Mouse (Mus musculus) MEL (cell line): ENCODE measurements around the gene Asb16.

ENCODE experiments used
- CTCF ChIP-seq, 3 experiments: IDR thresholded peaks in 2 of 3; conservative IDR thresholded peaks in 1 of 3; 2 replicates each; pipeline ENCODE4 v1.5.1; 2011 to 2012; ENCODE audit warnings: low read length in 3 of 3, low read depth in 2 of 3, mild to moderate bottlenecking in 2 of 3, improper control_type of control experiment in 1 of 3, inconsistent platforms in 1 of 3, mixed read lengths in 1 of 3, moderate library complexity in 1 of 3; ENCODE audit not compliant: control insufficient read depth in 1 of 3, insufficient read depth in 1 of 3, poor library complexity in 1 of 3, severe bottlenecking in 1 of 3
- UBTF ChIP-seq: IDR thresholded peaks from 2 replicates; pipeline ENCODE4 v1.6.1; 2012; ENCODE audit warnings: low read depth, mild to moderate bottlenecking, inconsistent platforms, low read length, improper control_type of control experiment, moderate library complexity, borderline replicate concordance; ENCODE audit not compliant: insufficient read depth
- ZMIZ1 ChIP-seq: IDR thresholded peaks from 2 replicates; pipeline ENCODE4 v1.6.1; 2012; ENCODE audit warnings: low read depth, mild to moderate bottlenecking, inconsistent platforms, low read length, improper control_type of control experiment, moderate library complexity

- TF ChIP-seq CTCF (IDR thresholded peaks at IDR 0.05 in 2 of 3, conservative IDR thresholded peaks at IDR 0.05 in 1 of 3; ENCODE audit: control insufficient read depth in 1 of 3, insufficient read depth in 1 of 3, low read depth in 2 of 3, low read length in 3 of 3, poor library complexity in 1 of 3, severe bottlenecking in 1 of 3) (no peak), ZMIZ1 (no peak; the same call in 1 of the 2 replicates), UBTF (no peak)
Observed at GRCm38 (mm10) chr11:102230006-102230741, 38.4 kb upstream of the Asb16 start, which contains the start of gene Hdac5.
